Mouse (Mus musculus): Measurements from ENCODE around the gene Fam71e1. TPM values are rescaled to one million over a fixed set of nuclear protein-coding genes. Genes with fewer than 3 reads are reported as not detected.

Fam71e1 gene
- polyA plus RNA-seq, 1 experiment from 2014 or later: 24.9 TPM

- Histone ChIP-seq H3K4me1 (ENCODE audit: control insufficient read depth, insufficient read depth, low read length) (no peaks in the 10 kb centered on the region), H3K4me2 (ENCODE audit: low read depth, low read length) (no peak overlapping the region), H3K9me3 (ENCODE audit: control insufficient read depth, low read length) (no peaks in the 10 kb centered on the region), H3K36me3 (ENCODE audit: control insufficient read depth, insufficient read depth, low read length) (no peaks in the 10 kb centered on the region), H3K27ac (ENCODE audit: low read depth, low read length) (no peak overlapping the region), H3K4me3 (ENCODE audit: low read depth, low read length) (no peak overlapping the region), H3K9ac (replicated peaks; ENCODE audit: low read depth, low read length) (no peak overlapping the region), H3K27me3 (ENCODE audit: control insufficient read depth, insufficient read depth, low read length) (peaks cover 7% of the 10 kb centered on the region; the same call in 1 of the 2 replicates)
- ATAC-seq (ENCODE audit: low read depth): no peak
- WGBS: 62% methylated on average over 9 of the region's 9 CpGs
These were observed 23.0 kb downstream of the Fam71e1 start for GRCm38 (mm10) chr7:44519240-44519913.

- no peak overlapping the region for H3K4me2 ChIP-seq (ENCODE audit: low read depth, low read length)
- no peaks in the 10 kb centered on the region for H3K9me3 ChIP-seq (ENCODE audit: control insufficient read depth, low read length)
- no peak overlapping the region for H3K9ac ChIP-seq (replicated peaks; ENCODE audit: low read depth, low read length)
- 72% methylated on average over 3 of the region's 3 CpGs for WGBS
- ATAC-seq (ENCODE audit: low read depth): no peak
- no peaks in the 10 kb centered on the region for H3K36me3 ChIP-seq (ENCODE audit: control insufficient read depth, insufficient read depth, low read length)
- H3K27me3 ChIP-seq (ENCODE audit: control insufficient read depth, insufficient read depth, low read length): peaks cover 7% of the 10 kb centered on the region; the same call in 1 of the 2 replicates
- no peak overlapping the region for H3K27ac ChIP-seq (ENCODE audit: low read depth, low read length)
- no peak overlapping the region for H3K4me3 ChIP-seq (ENCODE audit: low read depth, low read length)
- H3K4me1 ChIP-seq (ENCODE audit: control insufficient read depth, insufficient read depth, low read length): no peaks in the 10 kb centered on the region
These were observed 24.6 kb downstream of the Fam71e1 start for GRCm38 (mm10) chr7:44520990-44521389.

- H3K4me1 ChIP-seq (ENCODE audit: control insufficient read depth, insufficient read depth, low read length): no peaks in the 10 kb centered on the region
- H3K36me3 ChIP-seq (ENCODE audit: control insufficient read depth, insufficient read depth, low read length): no peaks in the 10 kb centered on the region
- no peaks in the 10 kb centered on the region for H3K9me3 ChIP-seq (ENCODE audit: control insufficient read depth, low read length)
- ATAC-seq (ENCODE audit: low read depth): peak; percentile 58; the same call in 1 of the 2 replicates
- no peak overlapping the region for H3K4me2 ChIP-seq (ENCODE audit: low read depth, low read length)
- whole genome bisulfite sequencing: 1% methylated on average over 20 of the region's 20 CpGs
- no peak overlapping the region for H3K4me3 ChIP-seq (ENCODE audit: low read depth, low read length)
- H3K27ac ChIP-seq (ENCODE audit: low read depth, low read length): no peak overlapping the region
- H3K9ac ChIP-seq (replicated peaks; ENCODE audit: low read depth, low read length): no peak overlapping the region
- peaks cover 9% of the 10 kb centered on the region; the same call in 1 of the 2 replicates for H3K27me3 ChIP-seq (ENCODE audit: control insufficient read depth, insufficient read depth, low read length)
These were observed 25.3 kb downstream of the Fam71e1 start for GRCm38 (mm10) chr7:44521710-44522109.

GRCm38 (mm10) chr7:44523056-44523455 lies 26.7 kb downstream of the Fam71e1 start:
- Histone ChIP-seq H3K36me3 (ENCODE audit: control insufficient read depth, insufficient read depth, low read length) (no peaks in the 10 kb centered on the region), H3K4me2 (ENCODE audit: low read depth, low read length) (no peak overlapping the region), H3K9ac (replicated peaks; ENCODE audit: low read depth, low read length) (no peak overlapping the region), H3K4me1 (ENCODE audit: control insufficient read depth, insufficient read depth, low read length) (no peaks in the 10 kb centered on the region), H3K27me3 (ENCODE audit: control insufficient read depth, insufficient read depth, low read length) (peaks cover 9% of the 10 kb centered on the region; the same call in 1 of the 2 replicates), H3K9me3 (ENCODE audit: control insufficient read depth, low read length) (no peaks in the 10 kb centered on the region), H3K4me3 (ENCODE audit: low read depth, low read length) (no peak overlapping the region), H3K27ac (ENCODE audit: low read depth, low read length) (no peak overlapping the region)
- ATAC-seq (ENCODE audit: low read depth): no peak
- WGBS: 80% methylated on average over 2 of the region's 2 CpGs

- no peak for ATAC-seq (ENCODE audit: low read depth)
- Histone ChIP-seq H3K9me3 (ENCODE audit: control insufficient read depth, low read length) (no peaks in the 10 kb centered on the region), H3K4me3 (ENCODE audit: low read depth, low read length) (no peak within 1 kb of the TSS), H3K4me2 (ENCODE audit: low read depth, low read length) (no peak within 1 kb of the TSS; the same call in 1 of the 2 replicates), H3K9ac (replicated peaks; ENCODE audit: low read depth, low read length) (no peak within 1 kb of the TSS), H3K27ac (ENCODE audit: low read depth, low read length) (no peak within 1 kb of the TSS), H3K4me1 (ENCODE audit: control insufficient read depth, insufficient read depth, low read length) (no peaks in the 10 kb centered on the region), H3K36me3 (ENCODE audit: control insufficient read depth, insufficient read depth, low read length) (no peaks in the 10 kb centered on the region), H3K27me3 (ENCODE audit: control insufficient read depth, insufficient read depth, low read length) (peaks cover 13% of the 10 kb centered on the region; the same call in 1 of the 2 replicates)
- 38% methylated on average over 12 of the region's 12 CpGs for WGBS
These were observed 28.1 kb downstream of the Fam71e1 start, which contains the start of gene Mybpc2 for GRCm38 (mm10) chr7:44524502-44524901. Mybpc2 (minus strand) TSS chr7:44524656.

GRCm38 (mm10) chr7:44525126-44525832 lies 28.9 kb downstream of the Fam71e1 start:
- H3K9me3 ChIP-seq (ENCODE audit: control insufficient read depth, low read length): no peaks in the 10 kb centered on the region
- no peak for ATAC-seq (ENCODE audit: low read depth)
- no peak overlapping the region for H3K4me3 ChIP-seq (ENCODE audit: low read depth, low read length)

GRCm38 (mm10) chr7:44526414-44527154 lies 30.2 kb downstream of the Fam71e1 start:
- Histone ChIP-seq H3K36me3 (ENCODE audit: control insufficient read depth, insufficient read depth, low read length) (no peaks in the 10 kb centered on the region), H3K4me3 (ENCODE audit: low read depth, low read length) (no peak overlapping the region), H3K27me3 (ENCODE audit: control insufficient read depth, insufficient read depth, low read length) (peaks cover 13% of the 10 kb centered on the region; the same call in 1 of the 2 replicates), H3K9me3 (ENCODE audit: control insufficient read depth, low read length) (no peaks in the 10 kb centered on the region), H3K27ac (ENCODE audit: low read depth, low read length) (no peak overlapping the region), H3K9ac (replicated peaks; ENCODE audit: low read depth, low read length) (no peak overlapping the region), H3K4me1 (ENCODE audit: control insufficient read depth, insufficient read depth, low read length) (no peaks in the 10 kb centered on the region), H3K4me2 (ENCODE audit: low read depth, low read length) (no peak overlapping the region)
- 90% methylated on average over 14 of the region's 14 CpGs for WGBS
- ATAC-seq (ENCODE audit: low read depth): no peak

More at GRCm38 (mm10) chr7:44525126-44525832, 28.9 kb downstream of the Fam71e1 start:
- WGBS: 15% methylated on average over 21 of the region's 22 CpGs
- H3K4me2 ChIP-seq (ENCODE audit: low read depth, low read length): no peak overlapping the region; the same call in 1 of the 2 replicates
- H3K4me1 ChIP-seq (ENCODE audit: control insufficient read depth, insufficient read depth, low read length): no peaks in the 10 kb centered on the region
- no peaks in the 10 kb centered on the region for H3K36me3 ChIP-seq (ENCODE audit: control insufficient read depth, insufficient read depth, low read length)
- H3K27me3 ChIP-seq (ENCODE audit: control insufficient read depth, insufficient read depth, low read length): peaks cover 13% of the 10 kb centered on the region; the same call in 1 of the 2 replicates
- no peak overlapping the region for H3K27ac ChIP-seq (ENCODE audit: low read depth, low read length)
- no peak overlapping the region for H3K9ac ChIP-seq (replicated peaks; ENCODE audit: low read depth, low read length)

- WGBS: 5% methylated on average over 40 of the region's 40 CpGs
- Histone ChIP-seq H3K9me3 (ENCODE audit: control insufficient read depth, low read length) (no peaks in the 10 kb centered on the region), H3K36me3 (ENCODE audit: control insufficient read depth, insufficient read depth, low read length) (no peaks in the 10 kb centered on the region), H3K9ac (replicated peaks; ENCODE audit: low read depth, low read length) (peak overlapping the region; percentile 46), H3K4me1 (ENCODE audit: control insufficient read depth, insufficient read depth, low read length) (no peaks in the 10 kb centered on the region), H3K27me3 (ENCODE audit: control insufficient read depth, insufficient read depth, low read length) (0 out of 2 replicates have a peak, but pooled peaks cover 9% of the 10 kb centered on the region), H3K4me2 (ENCODE audit: low read depth, low read length) (peak overlapping the region; percentile 63), H3K4me3 (ENCODE audit: low read depth, low read length) (peak overlapping the region; percentile 29), H3K27ac (ENCODE audit: low read depth, low read length) (no peak overlapping the region)
- ATAC-seq (ENCODE audit: low read depth): peak; percentile 54; the same call in 1 of the 2 replicates
These were observed 31.4 kb downstream of the Fam71e1 start for GRCm38 (mm10) chr7:44527483-44528398.
